Mouse (Mus musculus): ENCODE data around the gene Cgnl1. TPM values are rescaled to one million over a fixed set of nuclear protein-coding genes. Genes with fewer than 3 reads are reported as not detected.
A peak's percentile ranks its signal among the peaks of the same experiment; 100 is the strongest.

Gene Cgnl1
- total and polyA plus RNA-seq, 2 experiments, result 16.3 to 25.0 TPM

DNA sequence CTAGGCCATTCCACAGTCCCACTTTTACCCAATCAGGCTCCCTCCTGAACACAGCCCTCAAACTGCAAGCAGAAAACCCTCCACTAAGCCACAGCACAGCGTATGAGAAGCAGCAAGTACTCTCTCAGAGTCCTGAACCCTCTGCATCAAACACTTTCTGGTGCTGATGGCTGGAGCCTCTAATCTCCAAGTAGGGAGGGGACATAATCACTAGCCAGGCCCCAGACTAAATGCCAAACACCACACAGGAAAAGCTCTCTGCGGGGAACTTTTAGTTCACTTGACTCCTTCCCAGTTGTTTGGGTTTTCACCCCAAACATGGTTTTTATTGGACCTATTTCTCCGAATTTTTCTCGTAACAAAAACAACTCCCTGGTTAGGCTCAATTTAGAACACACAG lies 25.0 kb downstream of the Cgnl1 start:
- Histone ChIP-seq H3K27me3 (ENCODE audit: control insufficient read depth, insufficient read depth, low read length) (no peaks in the 10 kb centered on the region), H3K9ac (ENCODE audit: low read depth, low read length) (no peak overlapping the region), H3K36me3 (ENCODE audit: control insufficient read depth, insufficient read depth, low read length) (no peaks in the 10 kb centered on the region), H3K4me3 (ENCODE audit: insufficient read depth, low read depth, low read length) (no peak overlapping the region), H3K4me1 (ENCODE audit: control insufficient read depth, insufficient read depth, low read length) (peaks cover 8% of the 10 kb centered on the region), H3K79me2 (ENCODE audit: control insufficient read depth, insufficient read depth, low read length) (peaks cover 56% of the 10 kb centered on the region), H3K27ac (replicated peaks; ENCODE audit: insufficient read depth, low read depth, low read length) (no peak overlapping the region)
- TF ChIP-seq CTCF (IDR thresholded peaks at IDR 0.05; ENCODE audit: low read depth, low read length) (no peak), POLR2A (IDR thresholded peaks at IDR 0.05; ENCODE audit: extremely low read depth, insufficient read depth, low read length) (no peak)
- WGBS, result 58% methylated on average over 4 of the region's 4 CpGs
- no peak for DNase-seq (ENCODE audit: extremely low read depth, low read depth, low spot score)

DNA sequence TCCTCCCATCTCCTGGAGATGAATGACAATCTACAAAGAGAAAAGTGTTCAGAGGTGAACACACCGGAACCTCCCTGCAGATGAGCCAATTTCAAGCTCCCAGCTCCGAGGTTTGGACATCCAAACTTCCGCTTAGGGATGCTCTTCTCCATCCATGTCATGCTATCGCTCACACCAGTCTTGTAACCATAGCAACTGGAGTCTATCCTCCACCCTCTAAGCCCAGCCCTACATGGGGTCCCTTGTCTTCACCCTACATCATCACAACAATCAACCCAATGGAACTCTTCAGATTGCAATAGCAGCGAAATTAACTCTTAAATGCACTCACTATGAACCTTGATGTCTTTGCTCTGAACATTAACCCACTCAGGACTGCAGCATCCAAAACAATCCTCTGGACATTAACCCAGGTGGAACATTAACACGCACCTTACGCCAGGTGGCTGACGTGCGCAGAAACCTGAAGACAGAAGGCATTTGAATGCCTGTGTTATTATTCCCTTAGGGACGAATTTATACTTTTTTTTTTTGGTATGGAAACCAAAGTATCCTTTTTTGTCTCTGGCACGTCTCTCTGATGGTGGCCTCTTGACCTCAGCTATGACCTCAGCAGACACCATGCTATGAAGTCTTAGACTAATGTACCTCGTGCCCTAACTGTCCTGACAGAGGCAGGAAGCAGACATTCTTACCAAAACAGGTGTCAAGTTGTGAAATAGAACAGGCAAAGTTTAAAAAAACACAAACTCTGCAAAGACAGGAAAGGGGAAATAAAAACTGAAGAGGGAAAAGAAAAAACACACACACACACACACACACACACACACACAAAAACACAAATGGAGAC lies 33.1 kb downstream of the Cgnl1 start:
- TF ChIP-seq POLR2A (IDR thresholded peaks at IDR 0.05; ENCODE audit: extremely low read depth, insufficient read depth, low read length) (no peak), CTCF (IDR thresholded peaks at IDR 0.05; ENCODE audit: low read depth, low read length) (no peak)
- 57% methylated on average over 12 of the region's 12 CpGs for WGBS
- Histone ChIP-seq H3K27ac (replicated peaks; ENCODE audit: insufficient read depth, low read depth, low read length) (peak overlapping the region; percentile 69; the same call in 1 of the 2 replicates), H3K36me3 (ENCODE audit: control insufficient read depth, insufficient read depth, low read length) (no peaks in the 10 kb centered on the region), H3K27me3 (ENCODE audit: control insufficient read depth, insufficient read depth, low read length) (no peaks in the 10 kb centered on the region), H3K9ac (ENCODE audit: low read depth, low read length) (no peak overlapping the region), H3K4me1 (ENCODE audit: control insufficient read depth, insufficient read depth, low read length) (peaks cover 30% of the 10 kb centered on the region), H3K79me2 (ENCODE audit: control insufficient read depth, insufficient read depth, low read length) (peaks cover 50% of the 10 kb centered on the region), H3K4me3 (ENCODE audit: insufficient read depth, low read depth, low read length) (no peak overlapping the region)
- peak; percentile 76 for DNase-seq (ENCODE audit: extremely low read depth, low read depth, low spot score)

DNA sequence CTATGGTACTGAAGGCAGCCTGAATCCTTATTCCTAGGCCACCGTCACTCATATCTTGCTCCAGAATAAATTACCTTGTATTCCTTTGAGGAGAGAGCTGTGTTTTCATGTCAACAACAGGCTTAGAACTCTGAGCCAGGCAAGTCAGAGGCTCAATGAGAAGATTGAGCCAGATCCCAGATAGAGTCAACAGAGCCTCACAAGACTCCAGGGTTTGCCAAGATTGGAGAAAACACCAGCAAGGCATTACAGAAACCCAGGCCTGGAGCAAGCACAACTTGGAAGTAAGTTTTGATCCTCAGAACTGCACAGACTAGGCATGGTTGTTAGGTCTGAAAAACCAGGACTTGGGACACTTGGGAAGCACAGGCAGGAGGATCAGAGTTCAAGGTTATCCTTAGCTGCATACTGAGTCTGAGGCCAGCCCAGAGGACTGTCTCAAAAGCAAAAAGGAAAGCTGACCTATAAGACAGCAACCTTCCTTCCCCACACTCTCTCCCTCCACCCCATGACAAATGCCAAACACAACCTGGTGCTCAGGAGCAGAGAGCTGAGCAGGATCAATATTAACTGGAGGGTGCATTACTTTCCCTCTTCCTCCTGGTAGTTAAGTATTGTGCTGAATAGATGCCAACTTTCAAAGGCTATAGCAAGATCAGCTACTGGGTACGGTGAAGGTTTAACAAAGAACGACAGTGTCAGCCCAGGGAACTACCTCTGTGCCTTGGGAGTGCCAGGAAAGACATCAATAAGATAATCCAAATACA lies 34.0 kb downstream of the Cgnl1 start:
- 23% methylated on average over 3 of the region's 3 CpGs for WGBS
- DNase-seq (ENCODE audit: extremely low read depth, low read depth, low spot score), result peak; percentile 68
- no peak overlapping the region for H3K4me3 ChIP-seq (ENCODE audit: insufficient read depth, low read depth, low read length)
- no peaks in the 10 kb centered on the region for H3K36me3 ChIP-seq (ENCODE audit: control insufficient read depth, insufficient read depth, low read length)
- no peak overlapping the region for H3K9ac ChIP-seq (ENCODE audit: low read depth, low read length)
- no peaks in the 10 kb centered on the region for H3K27me3 ChIP-seq (ENCODE audit: control insufficient read depth, insufficient read depth, low read length)
- H3K27ac ChIP-seq (replicated peaks; ENCODE audit: insufficient read depth, low read depth, low read length), result peak overlapping the region; percentile 69
- peaks cover 32% of the 10 kb centered on the region for H3K4me1 ChIP-seq (ENCODE audit: control insufficient read depth, insufficient read depth, low read length)
- TF ChIP-seq CTCF (IDR thresholded peaks at IDR 0.05; ENCODE audit: low read depth, low read length), result no peak
- no peak for TF ChIP-seq POLR2A (IDR thresholded peaks at IDR 0.05; ENCODE audit: extremely low read depth, insufficient read depth, low read length)
- peaks cover 44% of the 10 kb centered on the region for H3K79me2 ChIP-seq (ENCODE audit: control insufficient read depth, insufficient read depth, low read length)

DNA sequence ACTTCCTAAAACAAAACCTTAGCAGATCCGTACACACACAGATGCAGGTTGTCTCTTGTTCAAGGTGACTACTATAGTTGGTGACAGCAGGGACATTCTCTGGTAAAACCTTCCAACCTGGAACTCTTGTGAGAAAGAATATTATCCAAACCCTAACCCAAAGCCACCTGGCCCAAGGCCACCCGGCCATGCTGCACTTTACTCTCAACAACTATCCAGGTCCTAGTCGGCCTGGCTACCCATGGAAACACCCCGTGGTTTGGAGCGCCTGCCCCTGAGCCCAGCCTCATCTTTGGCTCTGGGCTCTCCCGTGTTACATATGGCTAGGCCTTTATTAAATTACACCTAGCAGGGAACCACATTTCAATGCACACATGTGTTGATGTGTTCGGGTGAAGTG lies 35.5 kb downstream of the Cgnl1 start:
- no peaks in the 10 kb centered on the region for H3K36me3 ChIP-seq (ENCODE audit: control insufficient read depth, insufficient read depth, low read length)
- H3K4me3 ChIP-seq (ENCODE audit: insufficient read depth, low read depth, low read length), result no peak overlapping the region
- TF ChIP-seq POLR2A (IDR thresholded peaks at IDR 0.05; ENCODE audit: extremely low read depth, insufficient read depth, low read length) (no peak), CTCF (IDR thresholded peaks at IDR 0.05; ENCODE audit: low read depth, low read length) (no peak)
- peaks cover 46% of the 10 kb centered on the region for H3K79me2 ChIP-seq (ENCODE audit: control insufficient read depth, insufficient read depth, low read length)
- H3K27me3 ChIP-seq (ENCODE audit: control insufficient read depth, insufficient read depth, low read length), result no peaks in the 10 kb centered on the region
- DNase-seq (ENCODE audit: extremely low read depth, low read depth, low spot score), result peak; percentile 59
- no peak overlapping the region for H3K27ac ChIP-seq (replicated peaks; ENCODE audit: insufficient read depth, low read depth, low read length)
- 56% methylated on average over 7 of the region's 7 CpGs for WGBS
- peaks cover 38% of the 10 kb centered on the region for H3K4me1 ChIP-seq (ENCODE audit: control insufficient read depth, insufficient read depth, low read length)
- no peak overlapping the region for H3K9ac ChIP-seq (ENCODE audit: low read depth, low read length)

DNA sequence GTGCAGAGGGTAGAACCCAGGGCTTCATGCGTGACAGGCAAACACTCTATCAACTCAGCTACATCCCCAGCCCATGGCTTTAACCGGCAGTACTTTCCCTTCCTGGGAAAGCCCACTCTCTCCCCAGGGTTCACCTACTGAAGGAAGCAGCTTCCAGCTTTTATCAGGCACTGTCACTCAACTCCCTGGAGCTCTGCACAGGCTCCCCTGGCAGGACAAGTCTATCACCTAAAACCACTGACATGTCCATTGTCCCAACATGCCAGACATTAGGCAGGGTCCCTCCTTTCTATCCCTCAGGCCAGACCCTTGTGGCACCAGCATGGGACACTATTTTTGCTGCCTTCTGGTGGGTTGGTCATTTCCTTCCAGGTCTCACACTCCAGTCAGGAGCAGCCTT lies 37.8 kb downstream of the Cgnl1 start:
- no peaks in the 10 kb centered on the region for H3K36me3 ChIP-seq (ENCODE audit: control insufficient read depth, insufficient read depth, low read length)
- no peak for DNase-seq (ENCODE audit: extremely low read depth, low read depth, low spot score)
- 83% methylated on average over 2 of the region's 2 CpGs for WGBS
- no peaks in the 10 kb centered on the region for H3K27me3 ChIP-seq (ENCODE audit: control insufficient read depth, insufficient read depth, low read length)
- H3K4me1 ChIP-seq (ENCODE audit: control insufficient read depth, insufficient read depth, low read length), result peaks cover 35% of the 10 kb centered on the region
- TF ChIP-seq POLR2A (IDR thresholded peaks at IDR 0.05; ENCODE audit: extremely low read depth, insufficient read depth, low read length) (no peak), CTCF (IDR thresholded peaks at IDR 0.05; ENCODE audit: low read depth, low read length) (no peak)
- no peak overlapping the region for H3K4me3 ChIP-seq (ENCODE audit: insufficient read depth, low read depth, low read length)
- H3K9ac ChIP-seq (ENCODE audit: low read depth, low read length), result no peak overlapping the region
- no peak overlapping the region for H3K27ac ChIP-seq (replicated peaks; ENCODE audit: insufficient read depth, low read depth, low read length)
- peaks cover 53% of the 10 kb centered on the region for H3K79me2 ChIP-seq (ENCODE audit: control insufficient read depth, insufficient read depth, low read length)
